Mouse (Mus musculus): ENCODE data around the gene 1700024G13Rik.
"Not testable (repeated sequence)": the region's sequence is repeated elsewhere in the genome, so short reads cannot be mapped to it uniquely, and the experiment has no call there.

The 1700024G13Rik gene

DNA sequence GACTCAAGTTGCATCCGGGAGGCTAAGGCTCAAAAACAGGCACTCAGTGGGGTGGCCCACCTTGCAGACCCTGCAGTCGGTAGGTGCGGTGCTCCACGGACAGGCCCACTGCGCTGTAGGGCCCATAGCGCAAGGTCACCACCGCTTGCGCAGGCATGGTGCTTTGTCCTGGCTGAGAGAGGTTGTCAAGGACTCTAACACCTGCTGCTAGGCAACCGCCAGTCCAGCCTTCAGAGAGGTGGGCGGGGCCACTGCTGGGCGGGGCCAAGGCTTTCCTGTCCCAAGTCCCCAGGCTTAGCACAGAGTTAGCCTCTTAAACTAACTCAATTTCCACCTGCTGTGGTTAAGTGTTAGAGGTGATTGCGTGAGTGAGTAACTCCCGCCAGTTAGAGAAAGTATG, at the start of gene 1700024G13Rik:
Gene 1700024G13Rik (minus strand): TSS at position 196 of the 400 bp plus-strand sequence.
- peak; percentile 63 for DNase-seq

DNA sequence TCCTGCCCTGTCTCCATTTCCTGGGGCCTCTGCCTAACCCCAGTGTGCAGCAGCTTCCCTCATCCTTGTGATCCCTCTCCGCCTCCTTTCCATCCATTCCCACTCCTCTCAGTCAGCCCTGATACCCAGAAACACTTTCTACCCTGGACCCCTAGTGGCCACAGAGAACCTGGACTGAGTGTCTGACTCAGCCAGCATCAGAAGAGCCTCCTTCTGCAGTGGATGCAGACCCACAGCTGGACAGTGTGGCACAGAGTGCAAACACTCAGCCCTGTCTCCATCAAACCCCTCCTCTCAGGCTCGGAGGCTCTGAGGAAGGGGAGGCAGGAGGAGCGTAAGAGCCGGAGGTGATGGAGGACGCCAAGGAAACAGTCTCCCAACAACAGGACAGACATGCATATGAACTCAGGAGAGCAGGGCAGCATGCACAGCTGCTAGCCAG, 49.2 kb upstream of the 1700024G13Rik start:
- DNase-seq = no peak

DNA sequence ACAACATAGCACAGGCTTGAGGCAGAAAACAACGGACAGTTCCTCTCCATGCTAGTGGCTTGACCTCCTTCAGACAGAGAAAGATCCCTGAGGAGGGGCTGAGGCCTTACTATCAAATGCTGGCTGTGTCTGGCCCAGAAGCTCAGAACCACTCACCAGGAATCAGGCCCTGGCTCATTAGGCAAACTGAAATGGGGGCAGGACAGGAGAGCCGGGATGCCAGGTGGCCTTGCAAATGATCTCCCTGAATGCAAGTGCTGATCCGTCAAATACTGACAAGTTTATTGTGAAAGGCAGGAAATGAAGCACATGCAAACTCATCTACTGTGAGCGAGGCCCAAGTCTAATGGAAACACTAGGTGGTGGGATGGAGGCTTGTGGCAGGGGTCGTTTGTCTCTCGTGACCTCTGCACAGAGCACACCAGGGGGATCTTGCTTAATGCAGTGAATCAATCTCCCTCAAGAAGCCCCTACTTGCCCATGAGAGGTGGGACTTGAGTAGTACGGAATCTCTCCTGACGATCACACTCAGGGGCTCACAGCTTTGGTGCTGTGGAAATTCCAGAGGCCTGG, 40.9 kb upstream of the 1700024G13Rik start:
- no peak for DNase-seq

DNA sequence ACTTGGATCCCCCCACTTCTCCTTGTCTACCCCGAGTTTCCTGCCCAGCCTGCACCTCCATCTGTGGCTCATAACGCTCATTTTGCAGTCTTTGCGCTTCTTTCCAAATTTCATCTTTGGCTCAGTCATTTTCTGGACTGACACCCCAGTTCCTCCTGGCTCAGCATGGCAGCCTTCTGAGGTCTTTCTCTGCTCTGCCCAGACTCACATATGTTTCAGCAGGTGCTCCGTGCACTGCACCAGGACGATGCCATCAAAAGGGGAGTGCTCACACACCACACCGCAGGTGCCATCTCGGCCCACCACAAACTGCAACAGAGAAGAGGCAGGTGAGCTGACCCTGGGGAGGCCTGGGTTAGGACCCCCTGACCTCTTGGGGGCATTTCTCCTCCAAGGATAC, 35.8 kb upstream of the 1700024G13Rik start:
- no peak for DNase-seq

DNA sequence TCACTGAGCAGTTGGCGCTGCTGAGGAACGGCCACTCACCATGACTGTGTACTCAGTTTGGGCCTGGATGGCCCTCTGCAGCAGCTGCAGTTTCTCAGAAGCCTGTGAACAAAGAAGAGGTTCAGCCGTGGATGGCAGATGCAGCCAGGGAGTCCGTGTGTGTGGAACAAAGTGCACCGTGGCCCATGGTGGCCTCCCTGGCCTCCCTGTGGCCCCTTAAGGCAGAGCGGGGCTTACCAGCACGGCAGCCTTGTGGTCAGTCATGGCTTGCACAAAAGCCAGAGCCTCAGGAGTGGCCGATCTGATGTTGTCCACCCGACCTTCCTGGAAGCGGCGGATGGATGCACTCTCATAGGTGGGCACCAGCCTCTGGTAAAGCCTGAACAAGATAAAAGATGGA, 30.6 kb upstream of the 1700024G13Rik start:
- no peak for DNase-seq

DNA sequence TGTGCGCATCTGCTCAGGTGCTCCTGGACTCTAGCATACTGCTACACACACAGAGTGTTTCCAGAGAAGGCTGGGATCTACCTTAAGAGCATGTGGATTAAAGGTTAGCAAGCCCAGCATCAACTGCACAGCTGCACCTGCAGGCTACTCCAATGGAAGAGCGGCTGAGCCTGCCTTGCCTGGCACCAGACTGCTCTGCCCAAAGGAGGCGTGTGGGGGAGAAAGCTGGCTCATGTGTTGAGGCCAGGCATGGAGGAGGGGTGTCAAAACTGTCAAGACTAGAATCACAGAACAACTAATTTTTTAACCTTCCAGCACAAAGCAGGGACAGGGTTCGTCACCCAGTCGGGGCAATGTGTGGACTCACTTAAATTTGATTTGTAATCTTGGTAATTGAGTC, 23.9 kb upstream of the 1700024G13Rik start:
- no peak for DNase-seq

DNA sequence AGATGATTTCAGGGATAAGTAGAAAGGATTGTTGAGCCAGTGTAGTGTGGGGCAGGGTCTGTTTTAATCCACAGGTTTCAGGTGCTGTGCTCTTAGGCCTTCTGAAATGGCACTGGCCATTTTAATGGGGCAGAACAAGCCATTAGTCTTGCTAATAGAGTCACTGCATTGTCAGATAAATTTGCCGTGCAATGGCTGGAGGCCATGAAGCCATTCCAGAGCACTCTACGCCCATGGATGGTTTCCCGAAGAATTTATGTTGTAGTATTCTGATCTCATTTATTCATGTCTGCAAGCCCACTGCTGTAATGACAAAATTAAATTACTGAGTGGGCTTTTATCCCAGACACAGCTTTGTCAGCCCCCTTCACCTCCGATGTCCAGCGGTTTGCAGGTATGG, 21.9 kb upstream of the 1700024G13Rik start:
- DNase-seq = no peak

DNA sequence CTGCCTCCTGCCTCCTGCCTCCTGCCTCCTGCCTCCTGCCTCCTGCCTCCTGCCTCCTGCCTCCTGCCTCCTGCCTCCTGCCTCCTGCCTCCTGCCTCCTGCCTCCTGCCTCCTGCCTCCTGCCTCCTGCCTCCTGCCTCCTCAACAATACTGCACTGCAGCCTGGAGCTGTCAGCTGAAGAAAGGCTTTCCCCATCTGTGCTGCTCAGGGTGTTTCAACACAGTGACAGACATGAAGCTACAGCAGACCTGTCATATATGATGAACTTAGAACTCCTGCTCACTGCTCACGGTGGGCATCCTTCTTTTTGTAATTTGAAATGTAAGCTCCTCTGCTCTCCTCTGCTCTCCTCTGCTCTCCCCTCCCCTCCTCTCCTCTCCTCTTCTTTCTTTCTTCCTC, 17.2 kb upstream of the 1700024G13Rik start:
- not testable (repeated sequence) for DNase-seq

DNA sequence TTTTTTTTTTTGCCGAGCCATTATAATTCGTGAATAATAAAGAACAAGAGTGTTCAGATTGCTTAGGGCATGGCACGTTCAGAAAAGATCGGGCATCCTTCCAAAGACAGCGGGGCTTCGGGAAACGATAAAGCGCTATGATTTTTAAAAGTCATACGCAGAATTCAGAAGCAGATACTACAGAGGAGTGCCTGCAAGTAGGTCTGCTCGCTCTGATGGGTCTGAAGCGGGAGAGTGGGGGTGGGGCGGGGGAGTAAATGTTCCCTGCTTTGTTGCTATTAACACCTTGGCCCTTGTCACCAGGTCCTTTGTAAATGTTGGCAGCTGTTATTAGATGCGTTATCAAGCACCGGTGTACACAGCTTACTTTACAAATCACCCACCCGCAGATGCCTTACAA, 6.6 kb downstream of the 1700024G13Rik start:
- no peak for DNase-seq

DNA sequence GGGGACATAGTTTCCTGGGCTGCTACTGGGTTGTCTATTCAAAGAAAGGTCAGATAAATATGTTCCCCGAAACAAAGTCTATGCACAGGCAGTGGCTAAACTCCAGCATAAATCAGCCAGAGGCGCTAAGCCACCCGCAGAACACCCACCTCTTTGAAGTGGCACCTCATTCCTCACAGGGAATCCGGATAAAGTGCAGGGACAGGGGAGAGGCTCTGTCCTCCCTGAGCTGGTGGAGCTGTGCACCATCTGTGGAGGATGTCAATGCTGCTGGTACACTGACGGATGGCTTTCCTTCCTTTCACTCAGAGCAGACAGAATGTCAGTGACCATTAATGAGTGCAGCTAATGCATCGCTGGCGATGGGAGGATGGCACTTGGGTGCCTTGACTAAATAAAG, 7.1 kb downstream of the 1700024G13Rik start:
- no peak for DNase-seq

DNA sequence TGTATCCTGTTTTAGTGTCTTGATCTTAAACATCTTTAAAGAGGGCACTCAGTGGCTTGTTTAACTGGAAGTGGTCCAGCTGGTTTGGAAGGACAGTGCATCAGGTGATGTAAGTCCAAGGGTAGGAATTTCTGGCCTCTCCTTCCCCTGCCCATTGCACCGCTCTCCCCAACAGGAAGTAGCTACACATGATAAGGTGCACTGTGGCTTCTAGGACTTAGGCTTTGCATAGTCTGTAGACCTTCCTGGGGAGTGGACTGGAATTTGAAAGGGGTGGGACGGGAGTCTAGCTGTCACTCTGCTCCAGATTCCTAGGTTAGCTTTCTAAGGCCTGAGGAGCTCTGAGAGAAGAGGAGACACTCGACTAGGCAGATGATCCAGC, 8.1 kb downstream of the 1700024G13Rik start:
- no peak for DNase-seq

DNA sequence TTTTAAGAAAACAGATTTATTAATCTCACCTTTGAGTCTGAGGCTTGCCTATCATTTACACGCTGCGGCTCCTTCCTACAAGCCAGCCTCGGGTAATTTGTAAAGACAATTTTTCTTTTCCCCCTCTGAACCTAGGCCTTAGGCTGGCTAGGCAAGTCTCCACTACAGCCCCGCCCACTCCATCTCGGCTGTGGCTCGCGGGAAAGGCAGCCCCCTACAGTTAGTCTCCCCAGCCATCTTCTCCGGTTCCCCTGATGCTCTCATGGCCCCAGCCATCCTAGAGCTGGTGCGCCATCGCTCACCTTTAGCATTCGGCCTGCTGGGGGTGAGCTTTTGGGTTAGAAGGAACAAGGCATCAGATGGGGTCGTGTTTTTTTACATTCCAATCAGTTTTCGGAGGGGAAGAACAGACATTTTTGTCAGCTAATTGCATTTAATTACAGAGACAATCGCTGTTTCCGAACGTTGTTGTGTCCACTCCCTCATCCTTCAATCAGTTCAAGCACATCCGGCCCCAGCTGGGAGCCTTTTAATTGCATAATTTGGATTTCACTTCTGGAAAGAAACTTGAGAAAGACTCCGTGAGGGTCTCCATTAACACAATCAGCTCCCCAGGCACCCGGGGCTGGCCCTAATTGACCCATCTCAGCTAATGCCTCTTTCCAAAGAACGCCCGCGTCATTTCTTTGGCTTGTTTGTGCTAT, 8.6 kb downstream of the 1700024G13Rik start:
- DNase-seq = peak; percentile 6

DNA sequence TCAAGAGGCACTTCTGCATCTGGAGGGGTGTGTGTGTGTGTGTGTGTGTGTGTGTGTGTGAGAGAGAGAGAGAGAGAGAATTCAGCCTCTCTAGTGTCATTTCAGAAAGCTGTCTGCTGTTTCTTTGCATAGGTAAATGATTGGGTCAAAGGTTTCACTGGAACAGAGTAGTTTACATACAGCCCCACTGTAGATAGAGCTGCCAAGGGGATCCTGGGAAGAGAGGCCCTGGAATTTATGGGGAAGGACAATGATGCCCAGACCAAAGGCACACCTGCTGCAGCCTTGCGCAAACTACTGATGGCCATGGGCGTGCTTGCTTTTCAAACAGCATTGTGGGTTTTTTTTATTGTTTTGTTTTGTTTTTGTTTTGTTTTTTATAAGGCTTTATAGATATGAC, 15.7 kb downstream of the 1700024G13Rik start:
- DNase-seq = no peak

DNA sequence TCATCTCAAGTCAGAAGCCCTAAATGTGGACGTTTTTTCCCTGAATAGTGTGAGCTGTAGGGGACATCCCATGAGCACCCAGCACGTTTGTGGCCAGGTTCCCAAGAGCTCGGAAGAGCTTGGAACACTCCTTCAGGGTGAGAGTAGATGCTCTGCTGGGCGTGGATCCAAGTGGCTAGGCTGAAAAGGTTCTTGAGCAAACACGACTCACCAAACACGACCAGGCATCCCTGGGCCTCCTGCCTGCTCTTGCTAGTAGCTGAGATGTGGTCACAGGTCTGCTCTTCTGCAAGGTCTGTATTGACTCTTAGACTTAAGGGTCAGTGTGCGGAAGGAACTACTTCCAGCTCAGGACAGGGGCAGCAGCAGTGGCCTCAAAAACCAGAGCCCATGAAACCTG, 18.4 kb downstream of the 1700024G13Rik start:
- DNase-seq = no peak

DNA sequence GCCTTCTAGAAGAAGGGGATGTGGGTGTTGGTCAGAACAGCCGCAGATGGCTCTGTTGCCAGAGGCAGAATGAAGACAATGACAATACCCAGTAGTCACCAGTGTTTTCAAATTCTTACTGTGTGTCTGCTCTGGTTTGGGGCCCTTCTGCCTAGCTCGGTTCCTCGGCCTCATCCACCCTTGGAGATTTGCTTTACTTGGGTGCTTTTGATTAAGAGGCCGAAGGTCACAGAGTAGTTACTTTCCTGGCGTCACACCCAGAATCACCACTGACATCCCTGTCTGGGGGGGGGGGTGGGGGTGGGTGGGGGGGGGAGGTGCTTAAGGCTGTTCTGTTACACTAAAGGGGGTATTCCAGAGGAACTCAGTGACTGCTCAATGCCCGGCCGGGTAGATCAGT, 23.8 kb downstream of the 1700024G13Rik start:
- no peak for DNase-seq

DNA sequence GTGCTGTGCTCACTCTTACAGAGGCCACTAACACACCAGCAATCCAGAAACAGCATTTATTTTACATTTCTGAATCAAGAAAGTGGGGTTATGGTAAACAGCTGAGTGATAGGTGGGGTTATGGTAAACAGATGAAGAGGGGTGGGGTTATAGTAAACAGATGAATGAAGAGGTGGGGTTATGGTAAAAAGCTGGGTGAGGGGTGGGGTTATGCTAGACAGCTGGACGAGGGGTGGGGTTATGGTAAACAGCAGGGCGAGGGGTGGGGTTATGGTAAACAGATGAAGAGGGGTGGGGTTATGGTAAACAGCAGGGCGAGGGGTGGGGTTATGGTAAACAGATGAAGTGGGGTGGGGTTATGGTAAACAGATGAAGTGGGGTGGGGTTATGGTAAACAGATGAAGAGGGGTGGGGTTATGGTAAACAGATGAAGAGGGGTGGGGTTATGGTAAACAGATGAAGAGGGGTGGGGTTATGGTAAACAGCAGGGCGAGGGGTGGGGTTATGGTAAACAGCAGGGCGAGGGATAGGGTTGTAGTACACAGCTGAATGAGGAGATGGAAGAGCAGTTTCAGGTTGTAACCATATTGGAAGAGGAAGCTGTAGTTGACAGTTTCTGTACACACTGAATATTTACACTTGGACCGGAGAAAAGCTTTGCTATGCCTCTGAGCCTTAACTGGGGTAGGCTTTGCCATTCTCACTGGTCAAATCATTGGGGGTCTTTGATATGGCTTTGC, 36.8 kb downstream of the 1700024G13Rik start:
- DNase-seq = not testable (repeated sequence)

DNA sequence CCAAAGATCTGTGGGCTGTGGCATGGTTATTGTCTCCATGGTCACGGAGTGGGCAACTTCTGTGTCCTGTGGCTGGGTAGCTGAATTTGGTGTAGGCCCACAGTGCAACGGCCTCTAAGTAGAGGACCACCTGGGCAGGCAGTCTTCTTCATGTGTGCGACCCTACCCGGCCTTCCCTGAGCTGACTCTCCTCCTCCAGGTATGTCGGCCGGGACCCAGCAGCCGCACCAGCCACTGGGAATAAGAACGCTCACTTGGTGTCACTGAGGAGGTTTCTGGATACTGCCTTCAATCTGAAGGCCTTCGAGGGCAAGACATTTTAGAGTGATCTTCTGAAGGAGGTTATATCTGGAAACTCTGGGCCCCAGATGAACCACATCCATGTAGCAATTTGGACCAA, 40.9 kb downstream of the 1700024G13Rik start:
- DNase-seq = no peak

DNA sequence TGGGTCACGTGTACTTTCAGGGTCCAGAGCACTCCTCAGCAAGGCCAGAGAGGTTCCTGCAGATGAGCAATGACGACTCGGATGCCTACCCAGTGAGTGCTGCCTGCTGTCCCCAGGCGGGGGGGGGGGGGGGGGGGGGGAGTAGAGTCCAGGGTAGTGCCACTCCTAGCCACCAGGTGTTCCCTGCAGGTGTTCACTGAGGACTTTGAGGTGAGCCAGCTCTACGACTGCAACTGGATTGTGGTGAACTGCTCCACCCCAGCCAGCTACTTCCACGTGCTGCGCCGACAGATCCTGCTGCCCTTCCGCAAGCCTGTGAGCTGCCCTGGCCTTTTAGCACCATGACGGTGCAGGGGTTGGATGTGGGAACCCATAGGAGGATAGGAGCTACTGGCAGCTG, 43.5 kb downstream of the 1700024G13Rik start:
- DNase-seq = no peak

DNA sequence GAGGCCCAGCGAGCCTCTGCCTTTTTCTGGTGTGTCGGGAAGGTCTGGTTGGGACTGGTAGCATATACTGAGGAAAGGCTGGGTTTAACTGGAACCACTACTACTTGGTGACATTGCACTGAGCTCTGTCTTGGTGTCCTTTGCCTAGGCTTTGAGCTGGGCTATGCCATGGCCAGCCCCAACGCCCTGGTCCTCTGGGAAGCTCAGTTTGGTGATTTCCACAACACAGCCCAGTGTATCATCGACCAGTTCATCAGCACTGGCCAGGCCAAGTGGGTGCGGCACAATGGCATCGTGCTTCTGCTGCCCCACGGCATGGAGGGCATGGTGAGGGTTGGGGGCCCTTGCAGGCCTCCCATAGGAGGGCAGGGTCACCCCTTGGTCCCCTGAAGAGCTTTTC, 44.0 kb downstream of the 1700024G13Rik start:
- no peak for DNase-seq

DNA sequence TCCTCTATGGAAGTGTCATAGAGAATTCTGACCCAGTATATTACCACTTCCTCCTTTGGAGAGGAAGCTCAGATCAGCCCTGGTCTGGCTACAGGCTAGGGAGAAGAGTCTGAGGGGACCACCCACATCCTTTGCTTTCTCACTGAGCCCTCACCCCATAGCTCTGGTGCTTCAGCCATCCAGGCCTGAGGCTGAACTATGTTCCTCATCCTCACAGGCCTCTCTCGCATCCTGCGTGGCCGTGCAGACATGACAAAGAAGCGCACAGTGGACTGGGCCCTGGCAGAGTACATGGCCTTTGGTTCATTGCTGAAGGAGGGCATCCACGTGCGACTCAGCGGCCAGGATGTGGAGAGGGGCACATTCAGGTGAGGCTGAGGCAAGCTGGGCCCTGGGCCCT, 46.4 kb downstream of the 1700024G13Rik start:
- no peak for DNase-seq

DNA sequence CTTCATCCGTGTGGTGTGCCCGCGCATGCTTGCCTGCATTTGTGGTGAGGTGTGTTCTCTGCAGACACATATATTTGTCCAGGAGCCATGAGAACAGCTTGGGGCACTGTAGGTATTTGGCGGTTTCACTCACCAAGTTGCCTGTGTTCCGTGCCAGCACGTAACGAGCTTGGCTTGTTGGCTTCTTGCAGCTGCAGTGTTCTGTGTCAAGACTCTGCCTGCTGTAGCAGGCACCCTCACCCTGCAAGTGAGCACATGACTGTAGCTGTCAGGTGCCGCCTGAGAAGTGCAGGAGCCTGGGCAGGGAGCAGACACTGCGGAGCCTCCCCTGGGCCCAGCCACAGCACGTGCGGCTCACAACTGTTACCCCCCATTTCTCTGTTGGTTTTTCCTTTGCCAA, 51.6 kb downstream of the 1700024G13Rik start:
- no peak for DNase-seq

DNA sequence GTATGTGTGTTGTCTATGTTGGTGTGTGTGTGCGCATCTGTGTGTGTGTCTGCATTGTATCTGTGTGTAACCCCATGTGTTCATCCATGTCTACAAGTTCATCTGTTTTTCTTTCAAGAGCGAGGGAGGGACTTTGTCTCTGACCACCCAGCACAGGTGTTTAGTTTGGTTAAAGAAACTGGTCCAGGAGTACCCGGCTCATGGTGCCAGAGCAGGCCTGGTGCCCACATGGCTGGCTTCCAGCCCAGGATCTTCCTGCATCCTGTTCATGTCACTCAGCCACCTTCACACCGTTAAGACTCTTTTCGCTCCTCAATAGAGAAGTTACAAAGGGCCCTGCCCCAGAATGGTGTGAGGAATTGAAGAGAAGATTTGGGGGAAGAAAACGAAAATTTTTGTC, 52.2 kb downstream of the 1700024G13Rik start:
- DNase-seq = no peak

DNA sequence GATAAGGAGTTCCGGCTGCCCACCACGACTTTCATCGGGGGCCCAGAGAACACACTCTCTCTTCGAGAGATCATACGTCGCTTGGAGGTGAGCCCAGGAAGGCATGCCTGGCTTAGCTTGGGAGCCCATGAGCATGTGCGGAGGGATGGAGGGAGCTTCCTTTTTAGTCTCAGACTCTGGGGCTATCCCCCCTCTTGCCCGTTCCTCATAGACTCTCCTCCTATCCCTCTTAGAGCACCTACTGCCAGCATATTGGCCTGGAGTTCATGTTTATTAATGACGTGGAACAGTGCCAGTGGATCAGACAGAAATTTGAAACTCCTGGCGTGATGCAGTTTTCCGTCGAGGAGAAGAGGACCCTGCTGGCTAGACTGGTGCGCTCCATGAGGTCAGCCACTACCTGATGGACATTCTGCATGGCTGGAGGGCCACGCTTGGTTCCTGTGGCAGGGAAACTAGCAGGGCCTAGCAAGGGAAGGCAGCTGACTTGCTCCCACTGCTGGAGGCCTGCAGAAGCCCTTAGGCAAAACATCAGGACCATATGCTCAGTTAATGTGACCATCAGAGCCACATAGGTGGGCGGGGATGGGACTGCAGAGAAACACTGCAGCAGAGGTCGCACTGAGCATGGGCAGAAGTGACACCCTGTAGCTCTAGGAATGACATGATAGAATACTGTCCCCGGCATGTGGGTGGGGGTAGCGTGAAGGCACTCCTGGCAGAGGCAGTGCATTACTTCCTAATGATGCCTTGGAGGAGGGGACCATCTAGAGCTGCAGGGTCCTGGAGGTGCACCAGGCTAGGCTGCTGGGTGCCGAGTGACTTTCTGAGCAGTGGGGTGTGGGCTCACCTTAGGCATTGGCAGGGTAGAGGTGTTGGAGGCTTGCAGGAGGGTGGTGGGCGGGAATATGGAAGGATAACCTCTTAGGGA, 55.4 kb downstream of the 1700024G13Rik start:
- no peak for DNase-seq
